Mouse (Mus musculus) forebrain, postnatal 0 days (tissue): Measurements from ENCODE around the gene Fam107b. TPM values are rescaled to one million over a fixed set of nuclear protein-coding genes. Genes with fewer than 3 reads are reported as not detected.

ENCODE experiments used
- ATAC-seq: fragments of 200-750 bp; cut with Nextera tagmentation; 2 replicates; pipeline ENCODE4 v1.8.0; 2017; ENCODE audit warnings: mild to moderate bottlenecking, moderate library complexity
- DNase-seq: peaks from one replicate; pipeline ENCODE4 v3.0.0-alpha.2; 2015
- H3K27ac ChIP-seq: fragments of 300-500 bp; sonication (generic); 2 replicates; pipeline ENCODE4 v1.5.1; 2014; ENCODE audit warnings: low read depth, mild to moderate bottlenecking, antibody characterized with exemption, low read length, moderate library complexity, mixed read lengths
- H3K27me3 ChIP-seq: fragments of 300-500 bp; sonication (generic); 2 replicates; pipeline ENCODE4 v1.6.1; 2014; ENCODE audit warnings: mild to moderate bottlenecking, low read length, mixed read lengths; ENCODE audit not compliant: insufficient read depth
- H3K36me3 ChIP-seq: fragments of 300-500 bp; sonication (generic); 2 replicates; pipeline ENCODE4 v1.6.1; 2014; ENCODE audit warnings: mild to moderate bottlenecking, moderate library complexity; ENCODE audit not compliant: insufficient read depth
- H3K4me1 ChIP-seq: fragments of 300-500 bp; sonication (generic); 2 replicates; pipeline ENCODE4 v1.6.1; 2014; ENCODE audit warnings: antibody characterized with exemption; ENCODE audit not compliant: insufficient read depth
- H3K4me2 ChIP-seq: fragments of 300-500 bp; sonication (generic); 2 replicates; pipeline ENCODE4 v1.6.1; 2014; ENCODE audit warnings: low read depth, mild to moderate bottlenecking, moderate library complexity
- H3K4me3 ChIP-seq: fragments of 300-500 bp; sonication (generic); 2 replicates; pipeline ENCODE4 v1.5.1; 2014; ENCODE audit warnings: low read depth, low read length, mixed read lengths
- H3K9ac ChIP-seq: fragments of 300-500 bp; sonication (generic); 2 replicates; pipeline ENCODE4 v1.6.1; 2014; ENCODE audit warnings: mild to moderate bottlenecking
- H3K9me3 ChIP-seq: fragments of 300-500 bp; sonication (generic); 2 replicates; pipeline ENCODE4 v1.6.1; 2016; ENCODE audit warnings: low read length
- CTCF ChIP-seq: sonication (generic); IDR thresholded peaks from 2 replicates; pipeline ENCODE4 v1.5.1; 2016; ENCODE audit warnings: antibody characterized with exemption, control low read depth, low read depth
- WGBS: fragments of 180-500 bp; shearing (Covaris S2); extraction: QIAGEN DNeasy Blood & Tissue Kit; methylation state at CpG from one replicate; pipeline ENCODE4 v1.1.7; 2014; 5-methylcytosine and 5-hydroxymethylcytosine counted together
- polyA plus RNA-seq: library from polyadenylated mRNA; unstranded; fragments of >200 nt; fragmentation: Nextera tagmentation; extraction: Ambion mirVana; gene quantifications from 2 replicates; pipeline ENCODE4 v1.2.1, GENCODE M21; 2015
- total RNA-seq: library from RNA; depleted of rRNA; stranded (reverse); fragments of >200 nt; gene quantifications from 2 replicates; pipeline ENCODE4 v1.2.3, GENCODE M21; 2014

Gene Fam107b
- total and polyA plus RNA-seq, 2 experiments from 2014 or later, result 31.2 to 63.4 TPM

GRCm38 (mm10) chr2:3629096-3629495, 58.8 kb downstream of the Fam107b start:
- Histone ChIP-seq H3K4me2 (no peak overlapping the region), H3K27me3 (no peaks in the 10 kb centered on the region), H3K4me1 (no peaks in the 10 kb centered on the region), H3K27ac (no peak overlapping the region), H3K36me3 (no peaks in the 10 kb centered on the region), H3K9me3 (no peaks in the 10 kb centered on the region), H3K9ac (no peak overlapping the region), H3K4me3 (no peak overlapping the region)
- no peak for TF ChIP-seq CTCF
- ATAC-seq (peak; percentile 86), DNase-seq (peak; percentile 51)
- WGBS, result 68% methylated on average over 6 of the region's 6 CpGs

GRCm38 (mm10) chr2:3629741-3630140, 59.5 kb downstream of the Fam107b start:
- peak; percentile 41; the same call in 1 of the 2 replicates for TF ChIP-seq CTCF
- DNase-seq (no peak), ATAC-seq (no peak)
- WGBS, result 78% methylated on average over 5 of the region's 5 CpGs
- Histone ChIP-seq H3K9ac (no peak overlapping the region), H3K27ac (no peak overlapping the region), H3K9me3 (no peaks in the 10 kb centered on the region), H3K36me3 (no peaks in the 10 kb centered on the region), H3K4me2 (no peak overlapping the region), H3K4me3 (no peak overlapping the region), H3K27me3 (no peaks in the 10 kb centered on the region), H3K4me1 (no peaks in the 10 kb centered on the region)

- ATAC-seq, result no peak
- H3K27me3 ChIP-seq, result no peaks in the 10 kb centered on the region
- H3K9me3 ChIP-seq, result no peaks in the 10 kb centered on the region
- H3K4me1 ChIP-seq, result no peaks in the 10 kb centered on the region
- no peak overlapping the region for H3K27ac ChIP-seq
- H3K4me3 ChIP-seq, result no peak overlapping the region
- H3K36me3 ChIP-seq, result no peaks in the 10 kb centered on the region
- no peak overlapping the region for H3K9ac ChIP-seq
- no peak for DNase-seq
- H3K4me2 ChIP-seq, result no peak overlapping the region
- 76% methylated on average over 5 of the region's 5 CpGs for WGBS
- TF ChIP-seq CTCF, result no peak
Measured at GRCm38 (mm10) chr2:3630769-3631477, 60.6 kb downstream of the Fam107b start.

- Histone ChIP-seq H3K27ac (no peak overlapping the region), H3K4me2 (no peak overlapping the region), H3K9ac (no peak overlapping the region), H3K36me3 (no peaks in the 10 kb centered on the region), H3K27me3 (no peaks in the 10 kb centered on the region), H3K9me3 (no peaks in the 10 kb centered on the region), H3K4me3 (no peak overlapping the region), H3K4me1 (no peaks in the 10 kb centered on the region)
- ATAC-seq (peak; percentile 70), DNase-seq (peak; percentile 55)
- 61% methylated on average over 9 of the region's 9 CpGs for WGBS
- TF ChIP-seq CTCF, result no peak
Measured at GRCm38 (mm10) chr2:3633137-3633536, 62.8 kb downstream of the Fam107b start.

- no peak overlapping the region for H3K9ac ChIP-seq
- no peak overlapping the region for H3K4me2 ChIP-seq
- H3K9me3 ChIP-seq, result no peaks in the 10 kb centered on the region
- WGBS, result 86% methylated on average over 5 of the region's 5 CpGs
- H3K36me3 ChIP-seq, result no peaks in the 10 kb centered on the region
- DNase-seq (no peak), ATAC-seq (no peak)
- H3K4me3 ChIP-seq, result no peak overlapping the region
- H3K4me1 ChIP-seq, result no peaks in the 10 kb centered on the region
- no peak overlapping the region for H3K27ac ChIP-seq
- no peak for TF ChIP-seq CTCF
- no peaks in the 10 kb centered on the region for H3K27me3 ChIP-seq
Measured at GRCm38 (mm10) chr2:3636771-3637170, 66.5 kb downstream of the Fam107b start.

- Histone ChIP-seq H3K4me1 (no peaks in the 10 kb centered on the region), H3K36me3 (no peaks in the 10 kb centered on the region), H3K4me3 (no peak overlapping the region), H3K27me3 (no peaks in the 10 kb centered on the region), H3K4me2 (no peak overlapping the region), H3K9ac (no peak overlapping the region), H3K9me3 (no peaks in the 10 kb centered on the region), H3K27ac (no peak overlapping the region)
- no peak for ATAC-seq
- 74% methylated on average over 9 of the region's 9 CpGs for WGBS
- no peak for TF ChIP-seq CTCF
- no peak for DNase-seq
Measured at GRCm38 (mm10) chr2:3641001-3641770, 70.9 kb downstream of the Fam107b start.

- Histone ChIP-seq H3K4me2 (no peak overlapping the region), H3K27ac (no peak overlapping the region), H3K36me3 (no peaks in the 10 kb centered on the region), H3K27me3 (no peaks in the 10 kb centered on the region), H3K9ac (no peak overlapping the region), H3K4me1 (no peaks in the 10 kb centered on the region), H3K4me3 (no peak overlapping the region), H3K9me3 (no peaks in the 10 kb centered on the region)
- DNase-seq, result no peak
- no peak for ATAC-seq
- TF ChIP-seq CTCF, result no peak
Measured at GRCm38 (mm10) chr2:3642949-3643348, 72.7 kb downstream of the Fam107b start.
